Comparison of ENCODE assay signal across 9 mouse cellular contexts in genomic region chr1:37931806-37932205, GRCm38 (mm10). TPM values are rescaled to one million over a fixed set of nuclear protein-coding genes. Genes with fewer than 3 reads are reported as not detected.
DNase-seq lines count a peak whose midpoint lies in the region; ATAC-seq and TF ChIP-seq lines count a peak whose summit lies in the region.
"Had no signal": no experiment of that assay in that cellular context is flagged by ENCODE, and none has a peak within 500 bp of the region (broad histone marks: within the 10 kb centered on the region; RNA-seq: fewer than 3 reads in every experiment).

No protein-coding gene starts in this region.

- TF ChIP-seq POLR2A in ES-Bruce4 (IDR thresholded peaks at IDR 0.05; ENCODE audit: insufficient read depth, low read length): no peak

- TF ChIP-seq CTCF in ES-Bruce4 (IDR thresholded peaks at IDR 0.05; ENCODE audit: low read depth, low read length): peak; percentile 62
- TF ChIP-seq CTCF in lung, embryonic 14.5 days (IDR thresholded peaks at IDR 0.05; ENCODE audit: low read depth): peak; percentile 45

- no peak overlapping the region for H3K27ac ChIP-seq in ES-Bruce4 (ENCODE audit: insufficient read depth, low read length)
- no peak overlapping the region for H3K27ac ChIP-seq in embryonic facial prominence, embryonic 10.5 days (replicated peaks)
- no peak overlapping the region for H3K27ac ChIP-seq in lung, embryonic 14.5 days (ENCODE audit: low read depth)
- H3K27ac ChIP-seq: liver, embryonic 13.5 days had no signal

- no peaks in the 10 kb centered on the region for H3K36me3 ChIP-seq in ES-Bruce4 (ENCODE audit: control insufficient read depth, insufficient read depth, low read length, poor library complexity, severe bottlenecking)
- H3K36me3 ChIP-seq in embryonic facial prominence, embryonic 10.5 days (replicated peaks): no peaks in the 10 kb centered on the region
- no peaks in the 10 kb centered on the region for H3K36me3 ChIP-seq in lung, embryonic 14.5 days (ENCODE audit: insufficient read depth)
- H3K36me3 ChIP-seq: liver, embryonic 13.5 days had no signal

- peak; percentile 56; the same call in 1 of the 2 replicates for ATAC-seq in lung, embryonic 14.5 days (ENCODE audit: insufficient read depth)

- no peak overlapping the region for H3K9ac ChIP-seq in ES-Bruce4 (ENCODE audit: low read depth, poor library complexity, severe bottlenecking)
- H3K9ac ChIP-seq in lung, embryonic 14.5 days: no peak overlapping the region
- H3K9ac ChIP-seq: liver, embryonic 13.5 days had no signal

- intact Hi-C loops in left cerebral cortex, postnatal 36 days (cut with DNase I): no loop called here
- intact Hi-C loops in left cerebral cortex, postnatal 4 days (cut with DNase I): no loop called here

- TF ChIP-seq EP300 in ES-Bruce4 (IDR thresholded peaks at IDR 0.05; ENCODE audit: insufficient read depth, low read depth, low read length): no peak

- no peaks in the 10 kb centered on the region for H3K27me3 ChIP-seq in ES-Bruce4 (ENCODE audit: control insufficient read depth, insufficient read depth, low read length, poor library complexity, severe bottlenecking)
- no peaks in the 10 kb centered on the region for H3K27me3 ChIP-seq in embryonic facial prominence, embryonic 10.5 days (replicated peaks; ENCODE audit: low read depth, poor library complexity, severe bottlenecking)
- no peaks in the 10 kb centered on the region for H3K27me3 ChIP-seq in lung, embryonic 14.5 days (ENCODE audit: insufficient read depth, low read length)
- H3K27me3 ChIP-seq: liver, embryonic 13.5 days had no signal

- H3K4me2 ChIP-seq in lung, embryonic 14.5 days: no peak overlapping the region
- H3K4me2 ChIP-seq: liver, embryonic 13.5 days had no signal

- 0 out of 2 replicates have a peak, but pooled peaks cover 3% of the 10 kb centered on the region for H3K9me3 ChIP-seq in ES-Bruce4 (replicated peaks; ENCODE audit: control insufficient read depth, insufficient read depth, low read length, poor library complexity, severe bottlenecking)
- H3K9me3 ChIP-seq in embryonic facial prominence, embryonic 10.5 days: no peaks in the 10 kb centered on the region
- H3K9me3 ChIP-seq in lung, embryonic 14.5 days (ENCODE audit: low read depth, low read length): no peaks in the 10 kb centered on the region
- H3K9me3 ChIP-seq: liver, embryonic 13.5 days had no signal

- no peak overlapping the region for H3K4me3 ChIP-seq in ES-Bruce4 (ENCODE audit: low read depth, low read length)
- H3K4me3 ChIP-seq in embryonic facial prominence, embryonic 10.5 days: no peak overlapping the region
- H3K4me3 ChIP-seq in lung, embryonic 14.5 days (ENCODE audit: low read depth, low read length): no peak overlapping the region
- H3K4me3 ChIP-seq: liver, embryonic 13.5 days had no signal

- no peaks in the 10 kb centered on the region for H3K4me1 ChIP-seq in ES-Bruce4 (ENCODE audit: control insufficient read depth, insufficient read depth, low read length)
- H3K4me1 ChIP-seq in embryonic facial prominence, embryonic 10.5 days: no peaks in the 10 kb centered on the region
- no peaks in the 10 kb centered on the region for H3K4me1 ChIP-seq in lung, embryonic 14.5 days (ENCODE audit: insufficient read depth)
- H3K4me1 ChIP-seq: liver, embryonic 13.5 days had no signal

- DNase-seq in A20 (ENCODE audit: low read depth, low spot score): peak; percentile 59
- peak; percentile 17 for DNase-seq in embryonic facial prominence, embryonic 10.5 days (ENCODE audit: low spot score)
- DNase-seq in lung, embryonic 14.5 days: peak; percentile 71
- DNase-seq in thymus, postnatal 10 days (ENCODE audit: low spot score in 2 of 2): no peak
- no peak for DNase-seq in left cerebral cortex, postnatal 36 days (ENCODE audit: low spot score in 2 of 2)
- no peak for DNase-seq in left cerebral cortex, postnatal 4 days
- DNase-seq: liver, embryonic 13.5 days had no signal

- WGBS in embryonic facial prominence, embryonic 10.5 days: 22% methylated on average over 3 of the region's 3 CpGs
- 11% methylated on average over 3 of the region's 3 CpGs for WGBS in lung, embryonic 14.5 days

RNA-seq across cellular contexts. Expression of gene Lyg2, which starts 15.5 kb away (rescaled TPM):
- polyA plus RNA-seq in ES-Bruce4 (2011; ENCODE audit: insufficient read depth, insufficient read length, low read depth, missing spikeins): not detected in 2 replicates
- not detected in 2 replicates for polyA plus RNA-seq in embryonic facial prominence, embryonic 10.5 days (2016; fragmentation: Nextera tagmentation; extraction: Ambion mirVana)
- polyA plus RNA-seq in lung, embryonic 14.5 days (2014; fragmentation: Nextera tagmentation; extraction: Ambion mirVana): not detected in 2 replicates
- total RNA-seq in left cerebral cortex, postnatal 36 days (2021): not detected
- not detected for total RNA-seq in left cerebral cortex, postnatal 4 days (2021)
- polyA plus RNA-seq: liver, embryonic 13.5 days; spleen, adult 2 months had no signal

RNA-seq across cellular contexts. Expression of gene Lyg1, which starts 25.8 kb away (rescaled TPM):
- not detected in 2 replicates for polyA plus RNA-seq in ES-Bruce4 (2011; ENCODE audit: insufficient read depth, insufficient read length, low read depth, missing spikeins)
- not detected in 2 replicates for polyA plus RNA-seq in embryonic facial prominence, embryonic 10.5 days (2016; fragmentation: Nextera tagmentation; extraction: Ambion mirVana)
- polyA plus RNA-seq in lung, embryonic 14.5 days (2014; fragmentation: Nextera tagmentation; extraction: Ambion mirVana): not detected in 2 replicates
- not detected for total RNA-seq in left cerebral cortex, postnatal 36 days (2021)
- not detected for total RNA-seq in left cerebral cortex, postnatal 4 days (2021)
- polyA plus RNA-seq: liver, embryonic 13.5 days; spleen, adult 2 months had no signal

RNA-seq across cellular contexts. Expression of gene Mrpl30, which starts 41.5 kb away (rescaled TPM):
- 142 and 162 TPM in 2 replicates for polyA plus RNA-seq in ES-Bruce4 (2011; ENCODE audit: insufficient read depth, insufficient read length, low read depth, missing spikeins)
- polyA plus RNA-seq in embryonic facial prominence, embryonic 10.5 days (2016; fragmentation: Nextera tagmentation; extraction: Ambion mirVana): 246 and 254 TPM in 2 replicates
- 247 and 261 TPM in 2 replicates for polyA plus RNA-seq in lung, embryonic 14.5 days (2014; fragmentation: Nextera tagmentation; extraction: Ambion mirVana)
- total RNA-seq in left cerebral cortex, postnatal 36 days (2021): 100 to 1,000 TPM; 125 to 137 TPM
- 100 to 1,000 TPM; 157 to 190 TPM for total RNA-seq in left cerebral cortex, postnatal 4 days (2021)

RNA-seq across cellular contexts. Expression of gene Mitd1, which starts 41.6 kb away (rescaled TPM):
- polyA plus RNA-seq in ES-Bruce4 (2011; ENCODE audit: insufficient read depth, insufficient read length, low read depth, missing spikeins): 37.4 and 38.7 TPM in 2 replicates
- polyA plus RNA-seq in embryonic facial prominence, embryonic 10.5 days (2016; fragmentation: Nextera tagmentation; extraction: Ambion mirVana): 23.9 and 28.1 TPM in 2 replicates
- 24.2 and 26.4 TPM in 2 replicates for polyA plus RNA-seq in lung, embryonic 14.5 days (2014; fragmentation: Nextera tagmentation; extraction: Ambion mirVana)
- 10 to 100 TPM in 1 of 2 experiments, 1 to 10 TPM in 1; 9.1 to 10.5 TPM for total RNA-seq in left cerebral cortex, postnatal 36 days (2021)
- 10 to 100 TPM in 1 of 2 experiments, 1 to 10 TPM in 1; 9.6 to 10.4 TPM for total RNA-seq in left cerebral cortex, postnatal 4 days (2021)

Comparison
In these comparisons a context has a peak if more than half of its experiments do, and no peak if none do; other contexts are left out.
1. DNase-seq: peak in A20 (single experiment), embryonic facial prominence, embryonic 10.5 days (single experiment) and lung, embryonic 14.5 days (single experiment); none in thymus, postnatal 10 days (0 of 2), left cerebral cortex, postnatal 36 days (0 of 2) and left cerebral cortex, postnatal 4 days (single experiment).